Mouse (Mus musculus): ENCODE results near the gene Slc46a3. TPM values are rescaled to one million over a fixed set of nuclear protein-coding genes. Genes with fewer than 3 reads are reported as not detected.
A peak's percentile ranks its signal among the peaks of the same experiment; 100 is the strongest.
"Not testable (repeated sequence)": the region's sequence is repeated elsewhere in the genome, so short reads cannot be mapped to it uniquely, and the experiment has no call there.

The Slc46a3 gene
- polyA plus RNA-seq, 1 experiment, result 6.5 TPM

DNA sequence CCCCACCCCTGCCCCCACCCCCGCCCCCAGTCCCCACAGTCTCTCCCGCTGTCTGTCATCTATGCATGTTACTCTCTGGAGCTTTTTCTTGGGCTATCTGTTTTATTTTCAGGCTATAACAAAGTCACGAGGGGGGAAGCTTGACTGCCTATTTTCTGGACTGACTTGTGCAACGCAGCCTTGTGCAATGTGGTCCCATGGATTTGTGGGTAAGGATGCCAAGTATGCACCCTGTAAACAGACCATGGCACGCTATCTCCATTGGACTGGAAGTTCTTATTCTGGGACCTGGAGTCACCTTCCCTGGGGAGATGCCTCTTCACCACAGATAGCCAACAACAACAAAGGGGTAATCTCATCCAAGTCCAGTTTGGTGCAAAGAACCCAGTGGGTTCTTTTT is 17.1 kb upstream of the Slc46a3 start:
- DNase-seq (ENCODE audit: low read depth), result no peak
- TF ChIP-seq POLR2A (IDR thresholded peaks at IDR 0.05; ENCODE audit: borderline replicate concordance, extremely low read depth, insufficient read depth, insufficient read length, poor library complexity, severe bottlenecking) (no peak), CTCF (IDR thresholded peaks at IDR 0.05; ENCODE audit: borderline replicate concordance, extremely low read depth, insufficient read depth, insufficient read length) (no peak)

DNA sequence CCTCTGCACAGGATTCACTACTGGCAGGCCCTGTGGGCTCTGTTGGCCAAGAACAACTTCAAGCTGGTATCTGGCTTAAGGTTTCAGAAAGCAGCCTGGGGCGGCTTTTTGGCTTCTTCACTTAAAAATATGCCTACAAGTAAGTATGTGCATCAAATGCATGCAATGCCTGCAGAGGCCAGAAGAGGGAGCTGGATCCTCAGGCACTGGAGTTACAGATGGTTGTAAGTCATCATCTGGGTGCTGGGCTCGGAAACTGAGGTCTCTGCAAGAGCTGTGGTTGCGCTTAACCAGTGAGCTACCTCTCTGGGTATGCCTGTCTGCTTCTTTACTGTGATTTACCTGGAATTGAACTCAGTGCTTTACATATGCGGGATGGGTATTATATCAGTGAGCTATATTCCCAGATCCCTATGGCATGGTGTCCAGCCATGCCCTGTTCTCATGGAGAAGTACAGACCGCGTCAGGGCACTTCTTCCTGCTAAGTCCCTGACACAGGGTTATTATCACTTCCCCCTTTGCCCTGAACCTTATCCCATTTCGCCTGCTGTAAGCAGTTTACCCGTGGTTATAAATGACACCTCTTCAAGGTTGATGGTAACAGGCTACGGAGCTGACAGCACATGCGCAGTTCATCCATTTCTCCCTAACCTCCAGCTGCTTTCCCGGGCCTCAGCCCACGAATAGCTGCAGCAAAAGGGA is 16.3 kb upstream of the Slc46a3 start:
- DNase-seq (ENCODE audit: low read depth), result no peak
- TF ChIP-seq POLR2A (IDR thresholded peaks at IDR 0.05; ENCODE audit: borderline replicate concordance, extremely low read depth, insufficient read depth, insufficient read length, poor library complexity, severe bottlenecking), result no peak
- TF ChIP-seq CTCF (IDR thresholded peaks at IDR 0.05; ENCODE audit: borderline replicate concordance, extremely low read depth, insufficient read depth, insufficient read length), result peak; percentile 14; the same call in 1 of the 2 replicates

DNA sequence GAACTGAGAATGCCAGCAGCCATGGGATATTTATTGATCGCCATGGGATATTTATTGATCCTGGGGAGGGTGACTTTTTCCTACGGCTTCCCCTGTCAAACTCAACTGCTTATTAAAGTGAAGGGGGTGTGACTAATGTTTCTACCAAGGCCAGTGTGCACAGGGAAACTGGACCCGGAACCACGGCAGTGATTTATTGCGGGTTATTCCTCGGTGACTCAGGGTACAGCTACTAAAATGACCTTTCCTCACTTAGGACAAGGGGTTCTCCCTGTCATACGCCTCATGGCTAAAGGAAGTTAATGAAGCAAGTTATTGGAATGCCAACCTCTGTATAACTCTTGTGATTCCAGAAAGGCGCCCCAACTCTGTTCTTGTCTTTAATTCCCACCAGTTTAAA is 13.2 kb upstream of the Slc46a3 start:
- no peak for DNase-seq (ENCODE audit: low read depth)
- TF ChIP-seq POLR2A (IDR thresholded peaks at IDR 0.05; ENCODE audit: borderline replicate concordance, extremely low read depth, insufficient read depth, insufficient read length, poor library complexity, severe bottlenecking) (no peak), CTCF (IDR thresholded peaks at IDR 0.05; ENCODE audit: borderline replicate concordance, extremely low read depth, insufficient read depth, insufficient read length) (no peak)

DNA sequence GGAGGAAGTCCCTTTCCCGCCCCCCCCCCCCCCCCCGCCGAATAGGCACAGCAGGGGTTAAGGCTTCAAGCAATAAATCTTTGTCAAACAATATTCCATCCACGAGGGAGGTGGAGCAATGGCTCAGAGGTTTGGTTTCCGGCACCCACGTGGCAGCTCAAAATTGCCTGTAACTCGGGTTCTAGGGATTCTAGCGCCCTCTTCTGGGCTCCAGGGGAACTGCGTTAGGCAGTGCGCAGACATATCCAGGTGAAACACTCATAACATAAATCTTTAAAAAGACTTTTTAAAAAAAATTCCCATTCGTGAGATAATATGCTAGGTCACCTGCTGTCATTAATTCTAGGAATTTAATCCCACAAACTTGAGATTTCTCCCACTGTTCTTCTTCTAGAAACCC is 12.5 kb upstream of the Slc46a3 start:
- TF ChIP-seq CTCF (IDR thresholded peaks at IDR 0.05; ENCODE audit: borderline replicate concordance, extremely low read depth, insufficient read depth, insufficient read length) (peak; percentile 34; the same call in 1 of the 2 replicates), POLR2A (IDR thresholded peaks at IDR 0.05; ENCODE audit: borderline replicate concordance, extremely low read depth, insufficient read depth, insufficient read length, poor library complexity, severe bottlenecking) (no peak)
- DNase-seq (ENCODE audit: low read depth), result no peak

DNA sequence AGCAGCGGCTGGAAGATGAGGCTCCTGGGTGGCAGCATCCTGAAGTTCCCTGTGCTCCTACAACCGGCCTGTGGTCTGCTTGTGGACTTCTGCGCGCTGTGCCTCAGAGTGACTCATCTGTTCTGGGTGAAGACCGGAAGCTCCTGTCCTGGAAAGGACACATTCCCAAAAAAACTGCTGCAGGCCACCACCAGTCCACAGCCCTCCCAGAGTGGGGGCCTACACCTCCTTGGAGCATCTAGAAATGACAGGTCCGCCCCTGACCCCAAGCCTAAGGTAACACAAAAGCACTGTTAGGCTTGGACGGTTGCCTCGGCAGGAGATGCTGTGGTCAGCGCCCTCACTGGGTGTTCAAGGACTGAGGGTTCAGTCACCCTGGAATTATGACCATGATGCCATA is 8.6 kb upstream of the Slc46a3 start:
- no peak for TF ChIP-seq POLR2A (IDR thresholded peaks at IDR 0.05; ENCODE audit: borderline replicate concordance, extremely low read depth, insufficient read depth, insufficient read length, poor library complexity, severe bottlenecking)
- TF ChIP-seq CTCF (IDR thresholded peaks at IDR 0.05; ENCODE audit: borderline replicate concordance, extremely low read depth, insufficient read depth, insufficient read length), result no peak

DNA sequence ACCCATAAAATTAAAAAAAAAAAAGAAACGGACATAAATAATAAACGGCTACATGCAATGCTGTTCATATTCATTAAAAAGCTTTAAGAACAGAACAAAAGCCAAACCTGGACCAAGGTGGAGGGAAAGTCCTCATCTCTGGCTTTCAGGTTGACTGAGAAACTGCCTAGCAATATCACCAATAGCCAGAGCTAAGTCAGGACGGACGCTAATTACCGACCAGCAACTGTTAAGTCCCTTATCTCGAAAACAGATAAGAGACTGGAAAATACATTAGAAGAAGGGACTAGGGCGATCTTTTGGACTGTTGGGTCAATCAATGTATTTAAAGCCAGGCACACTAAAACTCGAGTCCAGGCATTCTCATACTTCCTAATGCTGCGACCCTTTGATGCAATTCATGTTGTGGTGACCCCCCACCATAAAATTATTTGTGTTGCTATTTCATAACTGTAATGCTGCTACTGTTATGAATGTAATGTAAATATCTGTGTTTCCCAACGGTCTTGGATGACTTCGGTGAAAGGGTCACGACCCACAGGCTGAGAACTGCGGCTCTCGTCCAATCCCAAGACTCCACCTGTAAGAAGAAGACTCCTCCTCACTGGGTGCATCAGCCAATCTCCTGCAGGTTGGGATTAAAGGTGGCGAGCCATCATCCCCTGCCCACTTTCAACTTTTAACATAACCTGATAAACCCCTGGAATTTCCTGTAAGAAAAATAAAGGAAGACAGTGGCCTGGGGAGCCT is 7.6 kb upstream of the Slc46a3 start:
- TF ChIP-seq CTCF (IDR thresholded peaks at IDR 0.05; ENCODE audit: borderline replicate concordance, extremely low read depth, insufficient read depth, insufficient read length) (no peak), POLR2A (IDR thresholded peaks at IDR 0.05; ENCODE audit: borderline replicate concordance, extremely low read depth, insufficient read depth, insufficient read length, poor library complexity, severe bottlenecking) (no peak)
- no peak for DNase-seq (ENCODE audit: low read depth)

More for the DNA sequence above, 8.6 kb upstream of the Slc46a3 start:
- DNase-seq (ENCODE audit: low read depth), result no peak

DNA sequence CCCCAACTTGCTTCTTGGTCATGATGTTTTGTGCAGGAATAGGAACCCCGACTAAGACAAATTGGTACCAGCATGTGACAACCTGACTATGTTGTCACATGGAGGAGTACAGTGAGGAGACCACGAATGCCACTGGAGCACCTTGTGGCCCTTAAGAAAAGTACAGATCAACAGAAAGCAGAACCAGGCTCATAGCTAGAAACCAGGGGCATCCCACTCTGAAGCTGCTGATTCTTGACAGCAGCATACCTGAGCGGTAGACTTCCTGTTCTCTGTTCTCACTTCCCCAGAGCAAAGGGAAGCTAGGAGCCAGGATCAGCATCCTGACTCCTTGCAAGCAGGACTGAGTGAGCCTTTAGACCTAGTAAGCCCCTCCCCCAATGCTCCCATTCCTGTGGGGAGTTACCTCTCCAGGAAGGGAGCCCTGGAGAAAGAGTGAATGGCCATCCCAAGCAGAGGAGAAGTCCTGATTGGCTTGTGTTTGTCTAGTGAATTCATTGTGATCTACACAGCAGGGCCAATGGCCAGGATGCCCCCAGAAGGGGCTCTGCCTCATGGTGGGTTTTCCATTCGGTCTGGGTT is 4.4 kb upstream of the Slc46a3 start:
- TF ChIP-seq CTCF (IDR thresholded peaks at IDR 0.05; ENCODE audit: borderline replicate concordance, extremely low read depth, insufficient read depth, insufficient read length), result no peak
- no peak for TF ChIP-seq POLR2A (IDR thresholded peaks at IDR 0.05; ENCODE audit: borderline replicate concordance, extremely low read depth, insufficient read depth, insufficient read length, poor library complexity, severe bottlenecking)
- no peak for DNase-seq (ENCODE audit: low read depth)

DNA sequence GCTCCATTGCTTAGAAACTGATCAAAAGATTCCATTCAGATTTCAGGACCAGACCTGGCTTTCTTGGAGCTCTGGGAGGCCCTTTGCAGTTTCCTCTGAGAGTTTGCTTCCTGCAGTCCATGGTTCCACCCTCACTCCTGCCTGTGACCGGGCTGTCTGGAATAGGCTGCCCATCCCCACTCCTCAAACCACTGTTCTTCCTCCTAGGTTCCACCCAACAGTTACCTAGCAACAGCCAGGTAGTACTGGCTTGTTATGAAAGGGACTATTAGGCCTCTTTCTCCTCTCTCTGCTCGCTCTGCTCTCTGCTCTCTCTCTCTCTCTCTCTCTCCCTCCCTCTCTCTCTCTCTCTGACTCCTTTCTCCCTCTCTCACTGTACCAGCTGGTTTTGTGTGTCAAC is 3.6 kb upstream of the Slc46a3 start:
- TF ChIP-seq POLR2A (IDR thresholded peaks at IDR 0.05; ENCODE audit: borderline replicate concordance, extremely low read depth, insufficient read depth, insufficient read length, poor library complexity, severe bottlenecking) (no peak), CTCF (IDR thresholded peaks at IDR 0.05; ENCODE audit: borderline replicate concordance, extremely low read depth, insufficient read depth, insufficient read length) (no peak)
- no peak for DNase-seq (ENCODE audit: low read depth)

DNA sequence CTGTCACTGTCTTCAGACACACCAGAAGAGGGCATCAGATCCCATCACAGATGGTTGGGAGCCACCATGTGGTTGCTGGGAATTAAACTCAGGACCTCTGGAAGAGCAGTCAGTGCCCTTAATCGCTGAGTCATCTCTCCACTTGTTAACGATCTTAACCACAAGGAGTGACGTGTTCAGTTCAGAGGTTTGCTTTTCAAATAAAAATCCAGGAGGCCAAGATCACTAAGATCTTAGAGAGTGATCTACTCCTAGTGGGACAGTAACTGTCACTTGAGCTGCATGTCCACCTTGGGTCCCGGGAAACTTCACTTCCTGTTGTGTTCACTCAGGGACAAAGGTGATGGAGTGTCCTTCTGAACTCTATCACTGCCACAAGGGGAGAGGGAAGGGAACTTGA is 1.9 kb upstream of the Slc46a3 start:
- DNase-seq (ENCODE audit: low read depth), result not testable (repeated sequence)

DNA sequence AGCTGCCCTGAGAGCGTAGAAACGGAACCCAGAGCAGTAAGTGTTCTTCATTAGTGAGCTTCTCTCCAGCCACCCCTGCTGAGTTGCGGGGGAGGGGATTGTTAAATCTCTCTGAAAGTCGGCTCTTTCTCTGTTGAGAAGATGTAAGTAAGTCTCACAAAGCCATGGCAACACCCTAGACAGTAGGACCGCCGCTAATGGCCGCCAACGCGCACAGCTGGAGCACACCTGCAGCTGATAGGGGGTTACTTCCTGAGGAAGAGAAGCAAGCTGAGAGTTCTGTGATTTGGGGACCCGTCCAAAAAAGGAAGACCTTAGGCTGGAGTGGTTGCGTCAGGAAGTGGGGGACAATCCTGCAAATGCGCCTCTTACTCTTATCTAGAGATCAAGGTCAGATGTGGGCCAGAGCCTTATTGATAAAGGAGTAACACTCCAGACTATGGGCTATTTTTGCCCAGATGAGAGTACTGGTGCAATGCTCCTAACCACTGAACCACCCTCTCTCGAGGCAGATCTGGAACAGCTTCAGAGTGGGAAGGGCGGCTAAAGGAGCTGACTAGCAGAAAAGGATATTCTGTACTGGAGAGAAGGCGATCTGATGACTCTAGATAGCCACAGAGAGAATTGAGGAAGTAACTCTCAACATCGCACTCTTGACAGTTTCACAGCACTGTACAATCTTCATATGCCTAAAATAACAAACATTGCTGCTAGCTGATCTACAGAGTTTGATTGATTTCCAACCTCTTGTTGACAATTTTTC is 1.0 kb upstream of the Slc46a3 start:
- no peak for TF ChIP-seq CTCF (IDR thresholded peaks at IDR 0.05; ENCODE audit: borderline replicate concordance, extremely low read depth, insufficient read depth, insufficient read length)
- TF ChIP-seq POLR2A (IDR thresholded peaks at IDR 0.05; ENCODE audit: borderline replicate concordance, extremely low read depth, insufficient read depth, insufficient read length, poor library complexity, severe bottlenecking), result no peak
- peak; percentile 28 for DNase-seq (ENCODE audit: low read depth)

DNA sequence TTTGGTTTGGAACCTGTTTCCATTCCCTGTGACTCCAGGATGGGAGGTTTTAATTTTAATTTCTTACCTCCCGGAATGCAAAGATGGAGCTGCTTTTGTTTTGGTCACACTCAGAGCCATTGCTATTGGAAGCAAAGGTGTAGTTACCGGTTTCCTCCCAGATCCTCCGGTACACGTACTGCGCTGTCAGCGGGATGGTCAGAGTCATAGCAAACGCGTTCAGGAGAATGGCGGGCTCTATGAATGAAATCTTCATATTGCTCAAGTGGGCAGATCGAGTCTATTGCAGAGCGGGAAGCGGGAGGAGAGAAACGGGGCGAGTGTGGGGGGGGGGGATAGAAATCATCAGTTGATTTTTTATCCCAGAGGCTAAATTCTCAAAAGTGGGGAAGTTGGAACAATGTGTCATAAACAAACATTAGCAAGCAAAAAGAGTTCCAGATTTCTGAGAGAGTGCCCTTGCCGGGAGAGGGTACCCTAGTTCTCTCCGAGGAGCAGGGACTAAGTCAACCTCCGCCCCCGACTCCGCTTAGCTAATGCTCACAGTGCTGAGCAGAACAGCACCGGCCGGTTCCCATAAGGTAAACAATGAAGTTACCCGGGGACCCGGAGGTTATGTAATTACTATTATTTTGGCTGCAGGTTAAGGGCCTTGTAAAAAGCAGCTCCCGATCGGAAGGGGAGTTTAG is 705 bp downstream of the Slc46a3 start:
- TF ChIP-seq POLR2A (IDR thresholded peaks at IDR 0.05; ENCODE audit: borderline replicate concordance, extremely low read depth, insufficient read depth, insufficient read length, poor library complexity, severe bottlenecking) (no peak), CTCF (IDR thresholded peaks at IDR 0.05; ENCODE audit: borderline replicate concordance, extremely low read depth, insufficient read depth, insufficient read length) (no peak)
- peak; percentile 12 for DNase-seq (ENCODE audit: low read depth)

Data from brain, embryonic 14.5 days (tissue).